Mouse (Mus musculus): ENCODE data around the gene Ogfod3.

Gene Ogfod3

GRCm38 (mm10) chr11:121204161-121205006, at the start of gene Ogfod3, which contains the start of gene Hexdc:
Ogfod3 (minus strand) TSS chr11:121204711.
Hexdc (plus strand) TSS chr11:121204433.
- DNase-seq: peak; percentile 97

- DNase-seq: no peak
Observed at GRCm38 (mm10) chr11:121250196-121250595, 45.7 kb upstream of the Ogfod3 start.

GRCm38 (mm10) chr11:121239669-121240068, 35.2 kb upstream of the Ogfod3 start:
- DNase-seq: no peak

- DNase-seq: peak in 1 of 2 experiments; percentile 49
Observed at GRCm38 (mm10) chr11:121237345-121238128, 33.0 kb upstream of the Ogfod3 start.

- DNase-seq: peak; percentile 99 to 100
Observed at GRCm38 (mm10) chr11:121236564-121237344, 32.2 kb upstream of the Ogfod3 start, which contains the start of gene Narf. Narf (plus strand) TSS chr11:121237253.

- DNase-seq: peak in 1 of 2 experiments; percentile 58
Observed at GRCm38 (mm10) chr11:121235475-121236238, 31.1 kb upstream of the Ogfod3 start.

- no peak for DNase-seq
Observed at GRCm38 (mm10) chr11:121232706-121233105, 28.2 kb upstream of the Ogfod3 start.

- DNase-seq: no peak
Observed at GRCm38 (mm10) chr11:121231628-121232291, 27.2 kb upstream of the Ogfod3 start.

- no peak for DNase-seq
Observed at GRCm38 (mm10) chr11:121231191-121231590, 26.7 kb upstream of the Ogfod3 start.

- peak; percentile 79 to 82 for DNase-seq
Observed at GRCm38 (mm10) chr11:121229018-121229439, 24.5 kb upstream of the Ogfod3 start, which contains the start of gene Cybc1. Cybc1 (minus strand) TSS chr11:121229322.

GRCm38 (mm10) chr11:121228129-121229017, 23.9 kb upstream of the Ogfod3 start:
- peak in 1 of 2 experiments; percentile 12 for DNase-seq

GRCm38 (mm10) chr11:121221321-121222010, 17.0 kb upstream of the Ogfod3 start:
- DNase-seq: no peak

- DNase-seq: no peak
Observed at GRCm38 (mm10) chr11:121220771-121221170, 16.3 kb upstream of the Ogfod3 start.

GRCm38 (mm10) chr11:121219776-121220175, 15.3 kb upstream of the Ogfod3 start:
- no peak for DNase-seq

GRCm38 (mm10) chr11:121216831-121217230, 12.3 kb upstream of the Ogfod3 start:
- no peak for DNase-seq

GRCm38 (mm10) chr11:121203859-121204160, 701 bp downstream of the Ogfod3 start:
- DNase-seq: no peak

- DNase-seq: peak in 1 of 2 experiments; percentile 42
Observed at GRCm38 (mm10) chr11:121201436-121202198, 2.9 kb downstream of the Ogfod3 start.

GRCm38 (mm10) chr11:121200781-121201180, 3.7 kb downstream of the Ogfod3 start:
- DNase-seq: no peak

GRCm38 (mm10) chr11:121199851-121200250, 4.7 kb downstream of the Ogfod3 start:
- DNase-seq: no peak

Data from lung, postnatal 4 days (tissue).